Mouse (Mus musculus) kidney, adult 18-20 months (tissue): ENCODE measurements around the gene Apln.

Experiments
- DNase-seq: peaks from one replicate; pipeline ENCODE4 v3.0.0; 2021

Apln gene

GRCm38 (mm10) chrX:48034144-48035113, at the start of gene Apln:
TSS of gene Apln (minus strand) at chrX:48034853.
- peak; percentile 44 for DNase-seq

- no peak for DNase-seq
These were observed 47.7 kb upstream of the Apln start for GRCm38 (mm10) chrX:48082364-48082763.

- no peak for DNase-seq
These were observed 42.3 kb upstream of the Apln start for GRCm38 (mm10) chrX:48076806-48077425.

- DNase-seq: no peak
These were observed 40.0 kb upstream of the Apln start for GRCm38 (mm10) chrX:48074691-48075090.

GRCm38 (mm10) chrX:48072401-48072800, 37.7 kb upstream of the Apln start:
- DNase-seq: no peak

- DNase-seq: no peak
These were observed 37.3 kb upstream of the Apln start for GRCm38 (mm10) chrX:48071961-48072360.

- DNase-seq: no peak
These were observed 32.2 kb upstream of the Apln start for GRCm38 (mm10) chrX:48066891-48067290.

GRCm38 (mm10) chrX:48064166-48064853, 29.7 kb upstream of the Apln start:
- DNase-seq: peak; percentile 27

- DNase-seq: no peak
These were observed 27.8 kb upstream of the Apln start for GRCm38 (mm10) chrX:48062481-48062880.

- peak; percentile 40 for DNase-seq
These were observed 19.7 kb upstream of the Apln start for GRCm38 (mm10) chrX:48054186-48055015.

GRCm38 (mm10) chrX:48053743-48054142, 19.1 kb upstream of the Apln start:
- DNase-seq: no peak

- DNase-seq: no peak
These were observed 11.7 kb upstream of the Apln start for GRCm38 (mm10) chrX:48046315-48046714.

GRCm38 (mm10) chrX:48044261-48044660, 9.6 kb upstream of the Apln start:
- DNase-seq: no peak

- DNase-seq: no peak
These were observed 8.1 kb upstream of the Apln start for GRCm38 (mm10) chrX:48042748-48043147.

- no peak for DNase-seq
These were observed 5.7 kb upstream of the Apln start for GRCm38 (mm10) chrX:48040379-48040778.

- DNase-seq: peak; percentile 11
These were observed 898 bp downstream of the Apln start for GRCm38 (mm10) chrX:48033766-48034143.

- DNase-seq: peak; percentile 31
These were observed 1.6 kb downstream of the Apln start for GRCm38 (mm10) chrX:48033024-48033423.

GRCm38 (mm10) chrX:48031866-48032265, 2.8 kb downstream of the Apln start:
- peak; percentile 48 for DNase-seq

- DNase-seq: no peak
These were observed 4.1 kb downstream of the Apln start for GRCm38 (mm10) chrX:48030593-48030992.

GRCm38 (mm10) chrX:48022811-48023210, 11.8 kb downstream of the Apln start:
- no peak for DNase-seq

- DNase-seq: peak; percentile 74
These were observed 14.7 kb downstream of the Apln start for GRCm38 (mm10) chrX:48019940-48020339.

GRCm38 (mm10) chrX:48019359-48019758, 15.3 kb downstream of the Apln start:
- DNase-seq: no peak
